Mouse (Mus musculus): ENCODE results near the gene Kcns3. TPM values are rescaled to one million over a fixed set of nuclear protein-coding genes. Genes with fewer than 3 reads are reported as not detected.

Kcns3 gene
- under 1 TPM in 1 of 26 experiments, not detected in 25; 0.35 TPM for total RNA-seq (2018; cell fraction: chromatin; rRNA removed)
- total RNA-seq (2018; cell fraction: cytosol; rRNA removed), result not detected
- total RNA-seq (2018; cell fraction: nucleus; rRNA removed), result not detected
- not detected in 3 replicates for polyA plus RNA-seq (2018)

DNA sequence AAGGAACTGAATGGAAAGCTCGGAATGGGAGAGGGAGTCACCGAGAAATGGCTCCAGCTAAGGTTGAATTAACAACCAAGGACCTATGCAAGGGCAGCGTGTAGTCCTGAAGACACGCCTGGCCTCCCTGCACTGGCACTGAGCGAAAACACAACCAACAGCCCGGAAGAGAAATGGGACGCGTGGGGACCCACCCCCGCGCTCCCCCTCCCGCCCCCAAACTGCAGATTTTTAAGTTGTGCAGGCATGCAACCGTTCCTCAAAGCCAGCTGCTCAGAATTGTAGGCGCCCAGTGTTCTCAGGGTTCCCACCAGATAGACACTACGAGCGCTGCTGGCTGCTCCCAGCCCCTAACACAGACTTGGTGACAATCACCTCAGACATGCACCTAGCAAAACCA is at the start of gene Kcns3:
Gene Kcns3 (minus strand): TSS at position 42 of the 400 bp plus-strand sequence.
- 15% methylated on average over 15 of the region's 15 CpGs for WGBS (ENCODE audit: missing documents)
- Histone ChIP-seq H3K79me2 (ENCODE audit: inconsistent target) (no peaks in the 10 kb centered on the region), H3K27ac (no peak within 1 kb of the TSS), H3K4me3 (ENCODE audit: inconsistent target) (no peak within 1 kb of the TSS), H3K36me3 (ENCODE audit: inconsistent target) (no peaks in the 10 kb centered on the region)

DNA sequence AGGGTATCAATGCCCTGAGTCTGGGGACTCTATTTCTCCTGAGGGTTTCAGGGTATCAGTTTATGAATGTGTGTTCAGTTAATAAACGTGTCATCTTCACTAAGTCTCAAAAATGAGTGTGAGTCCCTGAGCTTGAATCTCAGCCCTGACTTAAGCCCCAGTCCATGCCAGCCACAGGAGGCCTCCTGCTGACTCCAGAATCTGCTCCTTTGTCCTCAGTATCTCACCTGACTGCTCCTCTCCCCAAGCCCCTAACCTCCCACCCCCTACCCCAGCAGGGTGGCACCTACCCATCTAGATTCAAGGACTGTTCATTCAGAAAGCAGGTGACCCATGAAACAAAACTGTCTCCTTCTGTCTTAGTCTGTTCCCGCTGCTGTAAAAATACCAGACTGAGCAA is 47.7 kb upstream of the Kcns3 start:
- no peak overlapping the region for H3K4me3 ChIP-seq (ENCODE audit: inconsistent target)
- H3K27ac ChIP-seq, result no peak overlapping the region
- H3K36me3 ChIP-seq (ENCODE audit: inconsistent target), result no peaks in the 10 kb centered on the region
- WGBS (ENCODE audit: missing documents), result 80% methylated on average over 2 of the region's 2 CpGs
- no peaks in the 10 kb centered on the region for H3K79me2 ChIP-seq (ENCODE audit: inconsistent target)

DNA sequence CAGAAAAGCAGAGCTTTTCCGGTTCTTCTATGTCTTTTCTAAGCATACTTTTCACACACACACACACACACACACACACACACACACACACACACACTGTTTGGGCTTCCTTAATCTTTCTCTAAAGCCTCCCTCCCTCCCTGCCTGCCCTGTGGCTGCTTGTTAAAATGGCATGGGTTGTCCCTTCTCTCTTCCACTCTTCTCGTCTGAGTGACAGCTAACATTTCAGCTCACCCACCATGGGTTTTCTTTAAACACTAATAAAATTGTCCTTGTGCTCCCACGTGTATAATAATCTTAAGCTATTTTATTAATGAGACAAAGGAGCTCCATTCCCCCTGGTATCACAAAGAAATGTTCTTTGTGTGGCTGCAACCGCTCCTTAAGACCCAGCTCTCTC is 47.2 kb upstream of the Kcns3 start:
- WGBS (ENCODE audit: missing documents), result 71% methylated on average over 4 of the region's 4 CpGs
- Histone ChIP-seq H3K27ac (no peak overlapping the region), H3K79me2 (ENCODE audit: inconsistent target) (no peaks in the 10 kb centered on the region), H3K36me3 (ENCODE audit: inconsistent target) (no peaks in the 10 kb centered on the region), H3K4me3 (ENCODE audit: inconsistent target) (no peak overlapping the region)

DNA sequence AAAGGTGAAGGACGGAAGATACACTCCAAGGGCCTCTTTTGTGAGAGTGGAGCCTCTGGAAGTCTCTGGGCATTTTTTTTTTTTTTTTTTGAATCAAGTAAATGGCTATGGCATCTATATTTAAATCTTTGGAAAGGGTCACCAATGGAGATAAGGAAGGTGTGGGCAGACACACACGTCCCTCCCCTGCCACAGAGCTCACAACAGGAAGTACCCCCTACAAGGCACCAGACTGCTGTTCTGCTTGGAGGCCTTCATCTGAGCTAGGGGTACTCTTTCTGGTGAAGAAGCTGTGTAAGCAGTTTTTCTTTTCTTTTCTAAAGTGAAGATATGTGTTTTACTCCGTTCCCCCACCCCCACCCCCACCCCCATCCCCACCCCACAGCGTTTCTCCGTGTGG is 46.0 kb upstream of the Kcns3 start:
- Histone ChIP-seq H3K4me3 (ENCODE audit: inconsistent target) (no peak overlapping the region), H3K27ac (no peak overlapping the region), H3K79me2 (ENCODE audit: inconsistent target) (no peaks in the 10 kb centered on the region), H3K36me3 (ENCODE audit: inconsistent target) (no peaks in the 10 kb centered on the region)
- 54% methylated on average over 2 of the region's 5 CpGs for WGBS (ENCODE audit: missing documents)

DNA sequence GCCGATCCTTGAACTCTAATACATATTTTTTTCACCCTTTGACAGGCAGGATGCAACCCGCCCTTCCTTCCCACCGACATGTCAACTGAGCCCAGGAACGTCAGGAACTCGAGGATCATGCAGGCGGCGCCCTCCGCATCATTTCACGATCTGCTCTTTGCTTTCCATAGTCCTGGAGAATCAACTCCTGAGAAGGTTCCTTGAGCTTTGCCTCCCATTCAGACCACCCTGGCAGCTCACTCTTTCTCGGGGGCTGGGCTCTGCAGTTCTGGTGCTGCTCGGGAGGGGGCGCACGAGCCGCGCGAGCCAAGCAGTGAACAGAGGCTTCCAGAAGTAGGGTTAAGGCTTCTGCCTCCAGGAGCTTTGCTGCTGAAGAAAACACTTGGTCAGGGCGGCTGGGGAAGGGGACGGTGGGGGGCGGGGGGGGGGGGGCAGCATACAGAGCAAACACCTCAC is 45.3 kb upstream of the Kcns3 start:
- no peaks in the 10 kb centered on the region for H3K79me2 ChIP-seq (ENCODE audit: inconsistent target)
- H3K36me3 ChIP-seq (ENCODE audit: inconsistent target), result no peaks in the 10 kb centered on the region
- 7% methylated on average over 19 of the region's 19 CpGs for WGBS (ENCODE audit: missing documents)
- no peak overlapping the region for H3K4me3 ChIP-seq (ENCODE audit: inconsistent target)
- no peak overlapping the region for H3K27ac ChIP-seq

DNA sequence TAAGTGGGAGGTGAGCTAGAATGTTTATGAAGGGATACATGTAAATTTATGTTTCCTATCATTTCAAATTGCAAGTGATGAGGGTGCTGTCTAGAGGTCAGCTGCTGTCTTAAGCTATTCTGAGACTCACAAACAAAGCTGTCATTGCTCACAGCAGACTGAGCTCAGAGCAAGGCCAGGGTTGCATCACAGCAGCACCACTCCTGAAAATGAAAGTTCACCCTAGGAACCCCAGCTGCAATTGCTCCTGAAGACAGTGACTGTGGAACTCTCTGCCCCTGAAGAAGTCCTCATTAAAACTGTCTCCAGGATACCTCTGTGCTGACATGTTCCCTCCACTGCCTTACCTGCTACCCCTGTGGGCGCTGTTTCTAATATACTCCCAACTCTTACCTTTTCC is 44.2 kb upstream of the Kcns3 start:
- Histone ChIP-seq H3K79me2 (ENCODE audit: inconsistent target) (no peaks in the 10 kb centered on the region), H3K4me3 (ENCODE audit: inconsistent target) (no peak overlapping the region), H3K27ac (no peak overlapping the region), H3K36me3 (ENCODE audit: inconsistent target) (no peaks in the 10 kb centered on the region)
- 86% methylated on average over 1 of the region's 1 CpGs for WGBS (ENCODE audit: missing documents)

DNA sequence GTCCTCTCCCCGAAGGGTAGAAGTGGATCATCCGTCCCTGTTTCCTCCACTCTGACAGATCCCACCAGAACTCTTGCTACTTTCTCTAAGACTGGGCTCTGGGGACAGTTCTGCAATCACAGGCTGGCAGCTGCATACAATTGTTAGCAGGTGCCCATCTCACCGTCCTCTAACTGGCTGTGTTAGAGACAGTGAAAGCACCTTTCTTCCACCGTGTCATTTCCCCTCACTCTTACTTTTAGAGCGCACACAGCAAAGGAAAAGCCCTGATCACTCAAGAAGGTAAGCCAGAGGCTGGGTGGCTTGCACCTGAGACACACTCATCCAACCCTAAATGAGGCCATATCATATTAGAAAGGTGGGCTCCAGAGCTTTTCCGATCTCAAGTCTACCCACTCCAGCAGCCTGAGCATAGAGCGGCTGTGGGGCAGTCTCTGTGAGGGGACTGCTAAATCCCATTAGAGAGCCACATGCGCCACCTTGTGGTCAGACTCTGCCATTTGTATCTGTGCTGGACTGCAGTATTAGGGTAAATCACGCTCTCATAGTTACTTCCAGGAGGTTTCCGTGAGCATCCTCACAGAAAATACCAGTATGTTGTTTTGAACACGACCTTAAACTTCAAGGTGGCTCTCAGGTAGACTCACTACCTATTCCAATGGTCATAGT is 27.8 kb upstream of the Kcns3 start:
- WGBS (ENCODE audit: missing documents), result 17% methylated on average over 11 of the region's 11 CpGs
- Histone ChIP-seq H3K27ac (no peak overlapping the region), H3K4me3 (ENCODE audit: inconsistent target) (no peak overlapping the region), H3K36me3 (ENCODE audit: inconsistent target) (no peaks in the 10 kb centered on the region), H3K79me2 (ENCODE audit: inconsistent target) (no peaks in the 10 kb centered on the region)

DNA sequence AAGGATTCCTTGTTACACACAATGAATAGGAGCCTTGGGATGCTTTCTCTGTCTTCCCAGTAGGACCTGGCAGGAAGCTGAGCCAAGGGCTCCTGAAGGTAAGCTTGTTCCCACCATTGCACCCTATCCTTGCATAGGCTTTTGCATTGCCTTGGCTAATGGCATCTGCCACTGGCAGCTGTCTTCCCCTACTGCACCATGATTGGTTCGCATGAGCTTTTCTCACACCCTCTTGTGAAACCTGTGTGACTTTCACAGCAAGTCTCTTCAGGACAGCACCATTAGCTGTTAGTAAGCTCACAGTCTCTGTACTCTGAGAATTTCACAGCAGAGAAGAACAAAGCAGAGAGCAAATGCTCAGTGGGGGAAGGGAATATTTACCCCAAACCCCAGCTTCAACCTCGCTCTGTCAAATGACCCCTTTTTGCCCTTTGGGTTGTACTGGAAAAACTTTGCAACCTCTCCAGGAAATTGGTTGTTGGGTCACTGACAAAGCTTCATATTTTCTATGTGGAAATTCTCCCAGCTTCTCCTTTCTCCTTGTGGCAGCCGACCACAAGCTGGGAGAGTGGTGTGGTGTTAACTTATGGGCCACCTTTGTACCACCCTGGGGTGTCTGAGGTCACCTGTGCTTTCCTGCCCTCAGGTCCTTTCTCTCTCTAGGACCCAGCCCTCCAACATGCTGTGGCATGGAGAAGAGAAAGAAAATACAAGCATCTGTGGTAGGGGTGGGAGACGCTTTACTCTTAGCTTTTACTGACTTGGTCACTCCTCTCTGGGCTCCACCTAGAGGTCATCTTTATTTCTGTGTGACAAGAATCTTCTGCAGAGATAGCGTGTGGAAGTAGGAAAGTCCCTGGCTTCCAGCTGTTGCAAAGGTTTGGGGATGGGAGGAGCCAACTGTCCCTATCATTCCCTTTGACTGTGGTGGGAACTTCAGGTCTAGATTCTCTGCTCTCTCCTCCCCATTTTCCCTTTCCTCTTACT is 26.8 kb upstream of the Kcns3 start:
- no peak overlapping the region for H3K4me3 ChIP-seq (ENCODE audit: inconsistent target)
- 6% methylated on average over 5 of the region's 5 CpGs for whole genome bisulfite sequencing (ENCODE audit: missing documents)
- H3K36me3 ChIP-seq (ENCODE audit: inconsistent target), result no peaks in the 10 kb centered on the region
- no peak overlapping the region for H3K27ac ChIP-seq
- no peaks in the 10 kb centered on the region for H3K79me2 ChIP-seq (ENCODE audit: inconsistent target)

DNA sequence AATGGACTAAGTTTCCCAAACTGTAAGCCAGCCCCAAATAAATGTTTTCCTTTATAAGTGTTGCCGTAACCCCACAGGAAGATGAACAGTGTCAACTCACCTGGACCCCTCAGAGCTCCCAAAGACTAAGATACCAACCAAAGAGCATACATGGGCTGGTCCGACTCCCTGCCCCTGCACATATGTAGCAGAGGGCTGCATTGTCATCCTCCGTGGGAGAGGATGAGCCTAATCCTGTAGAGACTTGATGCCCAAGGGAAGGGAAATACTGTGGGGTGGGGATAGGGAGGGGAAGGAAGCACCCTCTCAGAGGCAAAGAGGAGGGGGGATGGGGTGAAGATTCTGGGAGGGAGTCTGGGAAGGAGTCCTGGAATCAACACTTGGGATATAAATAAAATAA is 7.8 kb upstream of the Kcns3 start:
- no peak overlapping the region for H3K4me3 ChIP-seq (ENCODE audit: inconsistent target)
- no peak overlapping the region for H3K27ac ChIP-seq
- WGBS (ENCODE audit: missing documents), result 89% methylated on average over 3 of the region's 3 CpGs
- no peaks in the 10 kb centered on the region for H3K79me2 ChIP-seq (ENCODE audit: inconsistent target)
- H3K36me3 ChIP-seq (ENCODE audit: inconsistent target), result no peaks in the 10 kb centered on the region

DNA sequence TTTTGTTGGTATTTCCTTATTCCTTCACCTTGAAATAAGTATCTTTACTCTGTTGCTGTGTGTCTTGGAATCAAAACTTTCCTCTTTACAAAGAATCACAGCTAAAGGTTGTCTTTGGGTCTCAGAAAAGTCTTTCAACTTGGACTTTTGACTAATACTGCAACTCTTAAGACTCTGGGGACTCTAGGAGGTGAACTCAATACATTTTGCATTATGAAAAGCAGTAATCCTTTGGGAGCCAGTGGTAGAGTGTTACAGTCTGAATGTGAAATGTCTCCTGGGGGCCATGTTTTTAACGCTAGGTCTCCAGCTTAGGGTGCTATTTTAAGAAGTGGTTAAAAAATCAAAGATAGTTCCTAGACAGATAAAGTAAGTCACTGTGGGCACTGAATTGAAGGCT is 4.3 kb upstream of the Kcns3 start:
- Histone ChIP-seq H3K36me3 (ENCODE audit: inconsistent target) (no peaks in the 10 kb centered on the region), H3K4me3 (ENCODE audit: inconsistent target) (no peak overlapping the region), H3K79me2 (ENCODE audit: inconsistent target) (no peaks in the 10 kb centered on the region), H3K27ac (no peak overlapping the region)
- WGBS (ENCODE audit: missing documents), result 92% methylated on average over 1 of the region's 1 CpGs

DNA sequence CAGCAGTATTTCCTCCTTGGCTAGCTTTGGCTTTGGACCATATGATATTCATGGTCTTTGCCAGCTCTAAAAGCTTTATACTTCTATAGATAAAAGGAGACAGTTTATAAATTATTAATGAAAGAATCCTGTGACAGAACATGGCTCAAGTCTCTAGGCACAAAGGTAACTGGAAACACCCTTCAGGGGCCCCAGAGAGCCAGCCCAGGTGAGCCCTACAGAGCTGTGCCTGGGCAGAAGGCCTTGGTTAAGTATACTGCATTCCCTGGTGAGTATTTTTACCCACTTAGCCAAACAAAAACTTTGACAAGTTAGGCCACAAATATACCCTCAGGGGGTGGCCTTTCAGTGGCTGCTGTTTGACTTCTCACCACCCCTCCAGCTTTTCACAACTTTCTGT is 2.7 kb upstream of the Kcns3 start:
- Histone ChIP-seq H3K27ac (no peak overlapping the region), H3K79me2 (ENCODE audit: inconsistent target) (no peaks in the 10 kb centered on the region), H3K36me3 (ENCODE audit: inconsistent target) (no peaks in the 10 kb centered on the region), H3K4me3 (ENCODE audit: inconsistent target) (no peak overlapping the region)

DNA sequence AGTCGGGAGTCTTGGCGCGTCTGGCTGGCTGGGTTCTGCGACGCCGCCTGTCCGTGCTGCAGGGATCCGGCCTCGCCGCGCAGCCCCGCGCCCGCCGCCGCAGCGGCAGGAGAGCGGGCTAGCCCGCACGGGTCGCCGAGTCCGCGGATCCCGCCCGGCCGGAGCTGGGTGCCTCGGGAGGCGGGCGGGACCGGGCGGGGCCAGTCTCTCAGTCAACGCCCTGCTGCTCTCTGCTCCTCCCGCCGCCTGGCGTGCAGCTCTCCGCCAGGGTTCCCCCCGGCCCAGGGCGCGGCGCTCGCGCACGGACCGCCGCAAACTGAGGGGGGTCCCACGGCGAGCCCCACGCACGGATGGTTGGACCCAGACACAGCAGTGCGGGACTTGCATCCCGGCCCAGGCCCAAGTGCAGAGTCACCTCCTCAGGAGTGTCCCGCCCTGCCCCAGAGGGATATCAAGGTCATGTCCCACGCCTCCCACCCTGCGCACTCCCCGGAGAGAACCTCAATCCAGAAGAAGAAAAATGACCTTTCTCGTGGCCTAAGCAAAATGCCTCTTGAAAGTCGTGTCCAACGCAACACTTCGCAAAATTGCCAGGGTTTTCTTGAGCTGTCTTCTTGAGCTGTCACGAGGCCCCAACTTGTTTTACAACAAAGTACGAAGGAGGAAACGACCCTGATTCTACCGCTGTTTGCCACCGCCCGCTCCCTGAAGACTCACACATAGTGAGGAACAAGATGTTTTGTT is 492 bp downstream of the Kcns3 start:
- no peaks in the 10 kb centered on the region for H3K36me3 ChIP-seq (ENCODE audit: inconsistent target)
- 2% methylated on average over 60 of the region's 66 CpGs for WGBS (ENCODE audit: missing documents)
- H3K79me2 ChIP-seq (ENCODE audit: inconsistent target), result no peaks in the 10 kb centered on the region
- no peak overlapping the region for H3K4me3 ChIP-seq (ENCODE audit: inconsistent target)
- H3K27ac ChIP-seq, result no peak overlapping the region

DNA sequence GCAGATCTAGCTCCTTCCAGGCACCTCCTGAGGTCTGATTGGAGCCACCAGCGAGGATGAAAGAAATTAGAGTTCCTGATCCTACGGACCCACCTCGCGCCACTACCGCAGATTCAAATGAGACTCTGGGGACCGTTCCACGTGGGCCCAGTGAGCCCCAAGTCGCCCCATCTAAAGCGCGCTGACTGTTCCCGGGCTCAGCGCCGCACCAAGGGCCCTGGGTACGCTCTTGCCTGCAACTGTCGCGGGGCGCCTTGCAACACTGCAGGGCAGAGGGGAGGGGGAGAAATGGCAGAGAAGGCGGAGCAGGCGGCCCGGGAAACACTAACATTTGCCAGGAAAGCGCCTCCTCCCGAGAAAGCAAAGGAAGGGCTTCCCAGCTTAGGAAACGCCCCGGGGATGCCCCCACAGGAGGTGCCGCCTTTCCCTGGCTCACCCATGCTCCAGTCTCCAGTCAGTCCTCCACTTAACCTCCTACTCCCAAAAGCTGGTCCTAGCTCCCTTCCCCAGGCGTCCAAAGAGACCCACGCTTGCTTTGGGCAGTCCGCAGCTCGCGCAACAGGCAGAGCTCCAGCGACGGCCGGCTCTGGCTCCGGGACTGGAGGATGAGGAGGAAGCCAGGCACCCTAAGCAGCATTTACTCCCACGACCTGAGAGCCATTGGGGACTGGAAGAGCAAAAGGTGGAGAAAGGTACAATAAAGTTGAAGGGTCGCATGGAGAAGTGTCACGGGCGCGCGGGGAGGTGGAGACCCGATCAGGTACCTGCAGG is 1.2 kb downstream of the Kcns3 start:
- WGBS (ENCODE audit: missing documents), result 2% methylated on average over 41 of the region's 41 CpGs
- H3K4me3 ChIP-seq (ENCODE audit: inconsistent target), result no peak overlapping the region
- no peak overlapping the region for H3K27ac ChIP-seq
- H3K36me3 ChIP-seq (ENCODE audit: inconsistent target), result no peaks in the 10 kb centered on the region
- no peaks in the 10 kb centered on the region for H3K79me2 ChIP-seq (ENCODE audit: inconsistent target)

DNA sequence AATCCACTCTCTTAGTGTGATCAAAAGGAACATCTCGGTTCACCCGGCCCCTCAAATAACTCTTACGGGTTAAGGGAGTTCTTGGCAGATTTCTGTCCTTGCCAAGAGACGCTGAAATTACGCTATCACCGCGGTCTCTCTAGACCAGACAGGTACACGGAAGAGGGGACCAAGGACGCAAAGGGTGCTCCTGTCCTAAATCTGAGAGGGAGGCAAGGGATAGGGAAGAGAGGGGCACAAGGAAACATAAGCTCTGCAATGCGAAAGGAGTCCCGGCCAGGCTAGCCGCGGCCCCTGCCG is 1.8 kb downstream of the Kcns3 start:
- H3K79me2 ChIP-seq (ENCODE audit: inconsistent target), result no peaks in the 10 kb centered on the region
- H3K4me3 ChIP-seq (ENCODE audit: inconsistent target), result no peak overlapping the region
- 6% methylated on average over 14 of the region's 14 CpGs for WGBS (ENCODE audit: missing documents)
- H3K36me3 ChIP-seq (ENCODE audit: inconsistent target), result no peaks in the 10 kb centered on the region
- no peak overlapping the region for H3K27ac ChIP-seq
